Mouse (Mus musculus) midbrain, embryonic 14.5 days (tissue): ENCODE measurements around the gene Pacsin3. TPM values are rescaled to one million over a fixed set of nuclear protein-coding genes. Genes with fewer than 3 reads are reported as not detected.

Experiments
- ATAC-seq: fragments of 200-750 bp; cut with Nextera tagmentation; 2 replicates; pipeline ENCODE4 v1.8.0; 2017; ENCODE audit warnings: moderate number of reproducible peaks, moderate library complexity; ENCODE audit not compliant: low FRiP score, low TSS enrichment
- DNase-seq: peaks from one replicate; pipeline ENCODE4 v3.0.0-alpha.2; 2015
- H3K27ac ChIP-seq: fragments of 300-500 bp; sonication (generic); replicated peaks from 2 replicates; pipeline ENCODE4 v1.5.1; 2014; ENCODE audit warnings: mild to moderate bottlenecking, low read depth, low read length, moderate library complexity
- H3K27me3 ChIP-seq: fragments of 300-500 bp; sonication (generic); 2 replicates; pipeline ENCODE4 v1.6.1; 2014; ENCODE audit warnings: low read length, control low read depth, mixed read lengths; ENCODE audit not compliant: control insufficient read depth, insufficient read depth
- H3K36me3 ChIP-seq: fragments of 300-500 bp; sonication (generic); 2 replicates; pipeline ENCODE4 v1.6.1; 2014; ENCODE audit warnings: low read length, control low read depth; ENCODE audit not compliant: control insufficient read depth, insufficient read depth
- H3K4me1 ChIP-seq: fragments of 300-500 bp; sonication (generic); 2 replicates; pipeline ENCODE4 v1.6.1; 2014; ENCODE audit warnings: mild to moderate bottlenecking, antibody characterized with exemption, low read length, control low read depth; ENCODE audit not compliant: control insufficient read depth, insufficient read depth
- H3K4me2 ChIP-seq: fragments of 300-500 bp; sonication (generic); 2 replicates; pipeline ENCODE4 v1.6.1; 2014; ENCODE audit warnings: mild to moderate bottlenecking, low read length, moderate library complexity
- H3K4me3 ChIP-seq: fragments of 300-500 bp; sonication (generic); replicated peaks from 2 replicates; pipeline ENCODE4 v1.5.1; 2014; ENCODE audit warnings: low read depth, low read length
- H3K9ac ChIP-seq: fragments of 300-500 bp; sonication (generic); replicated peaks from 2 replicates; pipeline ENCODE4 v1.6.1; 2014; ENCODE audit warnings: mild to moderate bottlenecking, low read length, moderate library complexity
- H3K9me3 ChIP-seq: fragments of 300-500 bp; sonication (generic); 2 replicates; pipeline ENCODE4 v1.6.1; 2016; ENCODE audit warnings: low read length, control low read depth, mixed read lengths; ENCODE audit not compliant: control insufficient read depth
- WGBS: fragments of 180-500 bp; shearing (Covaris S2); extraction: QIAGEN DNeasy Blood & Tissue Kit; methylation state at CpG from one replicate; pipeline ENCODE4 v1.1.7; 2014; 5-methylcytosine and 5-hydroxymethylcytosine counted together
- polyA plus RNA-seq: library from polyadenylated mRNA; unstranded; fragments of >200 nt; fragmentation: Nextera tagmentation; extraction: Ambion mirVana; gene quantifications from 2 replicates; pipeline ENCODE4 v1.2.1, GENCODE M21; 2014

Pacsin3 gene
- polyA plus RNA-seq, 1 experiment from 2014 or later, result 11.4 TPM

GRCm38 (mm10) chr2:91256256-91257125, 737 bp downstream of the Pacsin3 start:
- no peak overlapping the region for H3K27ac ChIP-seq
- under 1% methylated on average over 52 of the region's 52 CpGs for WGBS

GRCm38 (mm10) chr2:91257126-91257980, 1.6 kb downstream of the Pacsin3 start:
- Histone ChIP-seq H3K4me1 (peaks cover 23% of the 10 kb centered on the region), H3K27ac (peak overlapping the region; percentile 22; the same call in 1 of the 2 replicates), H3K9me3 (no peaks in the 10 kb centered on the region), H3K36me3 (no peaks in the 10 kb centered on the region), H3K4me2 (peak overlapping the region; percentile 99), H3K4me3 (peak overlapping the region; percentile 50), H3K9ac (peak overlapping the region; percentile 56), H3K27me3 (peaks cover 10% of the 10 kb centered on the region; the same call in 1 of the 2 replicates)
- ATAC-seq (peak; percentile 40), DNase-seq (peak; percentile 62)
- WGBS, result 1% methylated on average over 22 of the region's 22 CpGs

More at GRCm38 (mm10) chr2:91256256-91257125, 737 bp downstream of the Pacsin3 start:
- H3K9ac ChIP-seq, result peak overlapping the region; percentile 56
- peak; percentile 60 for DNase-seq
- peaks cover 23% of the 10 kb centered on the region for H3K4me1 ChIP-seq
- peak; percentile 57 for ATAC-seq
- H3K9me3 ChIP-seq, result no peaks in the 10 kb centered on the region
- H3K4me3 ChIP-seq, result peak overlapping the region; percentile 50
- peak overlapping the region; percentile 99 for H3K4me2 ChIP-seq
- peaks cover 10% of the 10 kb centered on the region; the same call in 1 of the 2 replicates for H3K27me3 ChIP-seq
- H3K36me3 ChIP-seq, result no peaks in the 10 kb centered on the region

GRCm38 (mm10) chr2:91258054-91258453, 2.3 kb downstream of the Pacsin3 start:
- Histone ChIP-seq H3K9me3 (no peaks in the 10 kb centered on the region), H3K36me3 (0 out of 2 replicates have a peak, but pooled peaks cover 4% of the 10 kb centered on the region), H3K9ac (peak overlapping the region; percentile 29; the same call in 1 of the 2 replicates), H3K27me3 (peaks cover 10% of the 10 kb centered on the region; the same call in 1 of the 2 replicates), H3K4me3 (no peak overlapping the region), H3K4me2 (peak overlapping the region; percentile 99), H3K4me1 (peaks cover 23% of the 10 kb centered on the region), H3K27ac (peak overlapping the region; percentile 22; the same call in 1 of the 2 replicates)
- WGBS, result 56% methylated on average over 5 of the region's 5 CpGs
- peak; percentile 20 for DNase-seq
- ATAC-seq, result no peak

- H3K4me3 ChIP-seq, result no peak overlapping the region
- no peak overlapping the region for H3K4me2 ChIP-seq
- H3K36me3 ChIP-seq, result 0 out of 2 replicates have a peak, but pooled peaks cover 4% of the 10 kb centered on the region
- no peak for ATAC-seq
- peaks cover 23% of the 10 kb centered on the region for H3K4me1 ChIP-seq
- H3K27ac ChIP-seq, result no peak overlapping the region
- WGBS, result 68% methylated on average over 1 of the region's 1 CpGs
- H3K9ac ChIP-seq, result no peak overlapping the region
- no peak for DNase-seq
- H3K9me3 ChIP-seq, result no peaks in the 10 kb centered on the region
- H3K27me3 ChIP-seq, result peaks cover 10% of the 10 kb centered on the region; the same call in 1 of the 2 replicates
Measured at GRCm38 (mm10) chr2:91258830-91259229, 3.1 kb downstream of the Pacsin3 start.

GRCm38 (mm10) chr2:91259493-91259892, 3.7 kb downstream of the Pacsin3 start:
- WGBS, result 91% methylated on average over 1 of the region's 1 CpGs
- no peak for DNase-seq
- 0 out of 2 replicates have a peak, but pooled peaks cover 4% of the 10 kb centered on the region for H3K36me3 ChIP-seq
- H3K4me2 ChIP-seq, result no peak overlapping the region
- H3K9me3 ChIP-seq, result no peaks in the 10 kb centered on the region
- no peak overlapping the region for H3K4me3 ChIP-seq
- H3K9ac ChIP-seq, result no peak overlapping the region
- no peak for ATAC-seq
- H3K27me3 ChIP-seq, result peaks cover 10% of the 10 kb centered on the region; the same call in 1 of the 2 replicates
- no peak overlapping the region for H3K27ac ChIP-seq
- peaks cover 28% of the 10 kb centered on the region for H3K4me1 ChIP-seq

GRCm38 (mm10) chr2:91263692-91264660, 8.2 kb downstream of the Pacsin3 start:
- Histone ChIP-seq H3K4me1 (peaks cover 15% of the 10 kb centered on the region), H3K9ac (peak overlapping the region; percentile 86), H3K36me3 (peaks cover 27% of the 10 kb centered on the region), H3K9me3 (no peaks in the 10 kb centered on the region), H3K4me3 (peak overlapping the region; percentile 76), H3K4me2 (peak overlapping the region; percentile 77), H3K27ac (peak overlapping the region; percentile 91), H3K27me3 (no peaks in the 10 kb centered on the region)
- WGBS, result 89% methylated on average over 17 of the region's 17 CpGs
- ATAC-seq (no peak), DNase-seq (no peak)

- DNase-seq (peak; percentile 99), ATAC-seq (peak; percentile 99)
- H3K9me3 ChIP-seq, result no peaks in the 10 kb centered on the region
- peaks cover 36% of the 10 kb centered on the region for H3K36me3 ChIP-seq
- peak within 1 kb of the TSS; percentile 81 for H3K4me2 ChIP-seq
- no peaks in the 10 kb centered on the region for H3K27me3 ChIP-seq
- WGBS, result 3% methylated on average over 72 of the region's 72 CpGs
- peak within 1 kb of the TSS; percentile 76 for H3K4me3 ChIP-seq
- H3K9ac ChIP-seq, result peak within 1 kb of the TSS; percentile 86
- H3K4me1 ChIP-seq, result peaks cover 15% of the 10 kb centered on the region
- peak within 1 kb of the TSS; percentile 91 for H3K27ac ChIP-seq
Measured at GRCm38 (mm10) chr2:91264711-91265681, 9.2 kb downstream of the Pacsin3 start, which contains the start of gene Arfgap2. Gene Arfgap2 (plus strand): TSS chr2:91264974.
